Mouse (Mus musculus): ENCODE data around the gene Nup205. TPM values are rescaled to one million over a fixed set of nuclear protein-coding genes. Genes with fewer than 3 reads are reported as not detected.

Nup205 gene
- polyA plus RNA-seq, 1 experiment from 2014 or later: 16.6 TPM

DNA sequence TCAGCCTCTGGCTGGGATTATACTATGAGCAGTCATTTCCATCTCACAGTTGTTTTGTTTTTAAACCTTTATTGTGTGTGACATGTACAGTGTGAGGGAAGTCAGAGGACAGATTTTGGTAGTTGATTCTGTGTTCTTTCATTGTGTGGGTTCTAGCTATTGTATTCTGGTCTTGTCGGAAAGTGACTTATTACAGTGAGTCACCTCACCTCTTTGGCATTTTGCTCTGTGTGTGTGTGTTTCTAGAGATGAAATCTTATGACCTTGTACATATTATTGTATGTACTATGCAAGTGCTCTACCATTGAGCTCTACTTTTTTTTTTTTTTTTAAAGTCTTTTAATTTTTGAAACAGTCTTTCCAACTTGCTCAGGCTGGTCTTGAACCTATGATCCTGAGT, 7.6 kb downstream of the Nup205 start:
- peaks cover 63% of the 10 kb centered on the region for H3K79me2 ChIP-seq (ENCODE audit: inconsistent target)
- no peak overlapping the region for H3K27ac ChIP-seq
- 100% methylated on average over 1 of the region's 1 CpGs for WGBS (ENCODE audit: missing documents)
- H3K4me3 ChIP-seq (ENCODE audit: inconsistent target): no peak overlapping the region
- H3K36me3 ChIP-seq (ENCODE audit: inconsistent target): peaks cover 25% of the 10 kb centered on the region; the same call in 1 of the 2 replicates

DNA sequence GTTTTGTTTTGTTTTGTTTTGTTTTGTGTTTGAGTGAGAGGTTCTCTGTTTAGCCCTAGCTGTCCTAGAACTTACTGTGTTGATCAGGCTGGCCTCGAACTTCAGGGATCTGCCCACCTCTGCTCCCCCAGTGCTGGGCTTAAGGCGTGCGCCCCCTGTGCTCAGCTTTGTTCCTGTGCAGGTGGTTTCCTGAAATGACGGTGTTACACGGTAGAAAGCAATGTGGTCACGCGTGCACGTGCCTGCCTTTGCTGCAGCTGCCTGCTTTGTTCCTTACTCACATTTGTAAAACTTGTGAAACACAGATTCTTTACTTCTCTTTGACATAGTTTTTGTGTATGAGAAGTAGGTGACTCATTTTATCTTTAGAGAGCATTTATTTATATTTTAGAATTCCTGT, 14.0 kb downstream of the Nup205 start:
- 66% methylated on average over 8 of the region's 8 CpGs for WGBS (ENCODE audit: missing documents)
- no peak overlapping the region for H3K4me3 ChIP-seq (ENCODE audit: inconsistent target)
- H3K79me2 ChIP-seq (ENCODE audit: inconsistent target): peaks cover under 1% of the 10 kb centered on the region; the same call in 1 of the 2 replicates
- no peak overlapping the region for H3K27ac ChIP-seq
- H3K36me3 ChIP-seq (ENCODE audit: inconsistent target): peaks cover 59% of the 10 kb centered on the region; the same call in 1 of the 2 replicates

- Histone ChIP-seq H3K36me3 (ENCODE audit: inconsistent target) (peaks cover 49% of the 10 kb centered on the region), H3K4me3 (ENCODE audit: inconsistent target) (no peak overlapping the region), H3K27ac (no peak overlapping the region), H3K79me2 (ENCODE audit: inconsistent target) (no peaks in the 10 kb centered on the region)
- 96% methylated on average over 4 of the region's 4 CpGs for WGBS (ENCODE audit: missing documents)
These were observed 48.5 kb downstream of the Nup205 start for GRCm38 (mm10) chr6:35225696-35226095.

GRCm38 (mm10) chr6:35229415-35229814, 52.2 kb downstream of the Nup205 start:
- WGBS (ENCODE audit: missing documents): no CpG with 5 or more reads among the region's 1 CpGs
- Histone ChIP-seq H3K4me3 (ENCODE audit: inconsistent target) (no peak overlapping the region), H3K36me3 (ENCODE audit: inconsistent target) (peaks cover 55% of the 10 kb centered on the region), H3K79me2 (ENCODE audit: inconsistent target) (no peaks in the 10 kb centered on the region), H3K27ac (no peak overlapping the region)

DNA sequence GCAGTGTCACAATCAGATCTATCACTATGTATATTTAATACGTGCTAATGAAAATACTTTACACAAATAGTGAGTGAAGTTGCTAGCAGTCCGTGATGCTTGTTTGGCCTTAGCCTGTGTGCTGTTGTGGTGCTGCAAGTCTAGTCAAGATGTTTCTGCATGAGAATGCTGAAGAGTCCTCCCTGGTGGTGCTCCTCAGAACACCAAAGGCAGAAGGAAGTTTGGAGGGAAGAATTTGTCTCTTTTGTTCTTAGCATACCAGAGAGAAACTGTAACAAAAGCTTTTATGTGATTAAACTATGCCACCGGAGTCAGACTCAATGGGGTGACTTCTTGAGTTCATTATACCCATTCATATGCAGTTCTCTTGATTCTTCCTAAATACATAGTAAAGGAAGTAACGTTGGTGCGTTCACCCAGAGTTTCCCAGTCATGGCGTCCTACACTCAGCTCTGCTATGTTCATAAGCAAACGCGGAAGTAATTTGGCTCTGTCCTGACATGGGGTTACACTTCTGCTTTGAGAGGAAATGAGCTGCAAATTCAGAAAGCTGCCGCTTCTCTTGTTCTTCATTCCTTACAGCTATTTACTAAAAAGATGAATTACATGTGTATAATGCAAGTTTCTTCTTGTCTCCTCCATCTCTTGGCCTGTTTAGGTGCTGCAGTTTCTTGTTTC, 59.0 kb downstream of the Nup205 start:
- Histone ChIP-seq H3K79me2 (ENCODE audit: inconsistent target) (no peaks in the 10 kb centered on the region), H3K27ac (no peak overlapping the region), H3K36me3 (ENCODE audit: inconsistent target) (peaks cover 46% of the 10 kb centered on the region), H3K4me3 (ENCODE audit: inconsistent target) (no peak overlapping the region)
- 73% methylated on average over 9 of the region's 9 CpGs for WGBS (ENCODE audit: missing documents)

GRCm38 (mm10) chr6:35243252-35243651, 66.0 kb downstream of the Nup205 start:
- Histone ChIP-seq H3K79me2 (ENCODE audit: inconsistent target) (no peaks in the 10 kb centered on the region), H3K36me3 (ENCODE audit: inconsistent target) (peaks cover 59% of the 10 kb centered on the region), H3K4me3 (ENCODE audit: inconsistent target) (no peak overlapping the region), H3K27ac (no peak overlapping the region)
- WGBS (ENCODE audit: missing documents): 98% methylated on average over 4 of the region's 4 CpGs

GRCm38 (mm10) chr6:35243989-35244388, 66.8 kb downstream of the Nup205 start:
- Histone ChIP-seq H3K79me2 (ENCODE audit: inconsistent target) (no peaks in the 10 kb centered on the region), H3K4me3 (ENCODE audit: inconsistent target) (no peak overlapping the region), H3K27ac (no peak overlapping the region), H3K36me3 (ENCODE audit: inconsistent target) (peaks cover 55% of the 10 kb centered on the region)
- WGBS (ENCODE audit: missing documents): 94% methylated on average over 9 of the region's 9 CpGs

GRCm38 (mm10) chr6:35245086-35245485, 67.9 kb downstream of the Nup205 start:
- 63% methylated on average over 5 of the region's 5 CpGs for WGBS (ENCODE audit: missing documents)
- no peak overlapping the region for H3K27ac ChIP-seq
- H3K4me3 ChIP-seq (ENCODE audit: inconsistent target): no peak overlapping the region
- peaks cover 47% of the 10 kb centered on the region for H3K36me3 ChIP-seq (ENCODE audit: inconsistent target)
- no peaks in the 10 kb centered on the region for H3K79me2 ChIP-seq (ENCODE audit: inconsistent target)

DNA sequence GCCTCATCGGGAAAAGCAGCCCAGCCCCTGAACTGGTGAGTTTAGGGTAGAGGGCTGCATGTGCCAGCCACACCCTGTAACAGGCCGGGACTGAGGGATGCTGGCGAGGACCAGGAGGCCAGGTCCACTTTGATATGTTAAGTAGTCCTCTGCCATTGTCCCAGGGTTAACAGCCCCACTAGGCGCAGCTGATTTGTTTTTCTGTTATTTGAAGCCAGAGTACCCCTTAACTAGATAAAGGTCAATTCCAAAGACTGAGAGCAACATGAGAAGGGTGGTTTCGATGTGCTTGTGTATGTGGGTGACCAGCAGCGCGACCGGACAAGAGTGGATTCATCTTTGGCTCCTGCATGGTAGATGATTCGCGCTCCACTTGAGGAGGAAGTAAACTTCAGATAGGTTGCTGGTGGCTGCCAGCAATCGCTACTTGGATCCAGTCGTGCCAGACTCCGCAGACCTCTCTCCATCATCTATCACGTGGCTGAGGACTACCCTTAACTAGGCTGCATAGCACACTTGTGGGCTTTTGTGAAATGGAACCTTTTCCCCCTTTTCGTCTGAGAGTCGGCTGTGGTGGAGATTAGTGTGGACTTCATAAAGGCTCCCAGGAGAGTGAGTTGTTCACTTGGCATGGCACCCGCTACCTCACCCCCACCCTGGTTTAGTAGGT, 74.7 kb downstream of the Nup205 start:
- Histone ChIP-seq H3K27ac (no peak overlapping the region), H3K4me3 (ENCODE audit: inconsistent target) (no peak overlapping the region), H3K36me3 (ENCODE audit: inconsistent target) (no peaks in the 10 kb centered on the region), H3K79me2 (ENCODE audit: inconsistent target) (peaks cover 39% of the 10 kb centered on the region)
- 91% methylated on average over 17 of the region's 17 CpGs for WGBS (ENCODE audit: missing documents)

GRCm38 (mm10) chr6:35252477-35253346, 75.5 kb downstream of the Nup205 start:
- H3K27ac ChIP-seq: peak overlapping the region; percentile 91
- no peaks in the 10 kb centered on the region for H3K36me3 ChIP-seq (ENCODE audit: inconsistent target)
- peaks cover 47% of the 10 kb centered on the region for H3K79me2 ChIP-seq (ENCODE audit: inconsistent target)
- under 1% methylated on average over 60 of the region's 60 CpGs for WGBS (ENCODE audit: missing documents)
- peak overlapping the region; percentile 60 for H3K4me3 ChIP-seq (ENCODE audit: inconsistent target)

DNA sequence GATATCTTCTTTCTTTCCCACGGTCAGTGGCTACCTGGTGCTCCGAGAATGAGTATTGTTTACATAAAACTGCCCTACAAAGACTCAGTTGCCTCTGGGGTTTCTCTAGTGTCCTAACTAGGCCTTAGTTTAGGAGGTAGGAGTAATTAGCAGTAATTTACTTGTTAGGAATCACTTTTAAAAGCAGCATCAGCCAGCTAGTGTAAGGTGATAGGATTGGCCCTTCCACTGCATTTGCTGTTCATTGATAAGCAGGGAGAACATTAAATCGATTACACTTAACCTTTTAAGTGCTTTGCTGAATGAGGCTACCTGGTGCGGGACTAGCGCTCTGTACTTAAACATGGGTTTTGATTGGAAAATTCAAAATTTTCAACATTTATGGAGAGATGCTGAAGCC, 76.3 kb downstream of the Nup205 start:
- Histone ChIP-seq H3K27ac (peak overlapping the region; percentile 91), H3K36me3 (ENCODE audit: inconsistent target) (no peaks in the 10 kb centered on the region), H3K79me2 (ENCODE audit: inconsistent target) (peaks cover 55% of the 10 kb centered on the region), H3K4me3 (ENCODE audit: inconsistent target) (peak overlapping the region; percentile 60)
- WGBS (ENCODE audit: missing documents): 53% methylated on average over 5 of the region's 5 CpGs

GRCm38 (mm10) chr6:35254136-35254904, 77.1 kb downstream of the Nup205 start:
- Histone ChIP-seq H3K36me3 (ENCODE audit: inconsistent target) (no peaks in the 10 kb centered on the region), H3K79me2 (ENCODE audit: inconsistent target) (peaks cover 63% of the 10 kb centered on the region), H3K27ac (no peak overlapping the region), H3K4me3 (ENCODE audit: inconsistent target) (peak overlapping the region; percentile 60; the same call in 1 of the 2 replicates)
- 40% methylated on average over 9 of the region's 9 CpGs for WGBS (ENCODE audit: missing documents)

- H3K36me3 ChIP-seq (ENCODE audit: inconsistent target): no peaks in the 10 kb centered on the region
- no peak overlapping the region for H3K27ac ChIP-seq
- H3K4me3 ChIP-seq (ENCODE audit: inconsistent target): no peak overlapping the region
- H3K79me2 ChIP-seq (ENCODE audit: inconsistent target): peaks cover 70% of the 10 kb centered on the region
- 86% methylated on average over 12 of the region's 12 CpGs for WGBS (ENCODE audit: missing documents)
These were observed 77.8 kb downstream of the Nup205 start for GRCm38 (mm10) chr6:35255017-35255416.

GRCm38 (mm10) chr6:35256691-35257090, 79.5 kb downstream of the Nup205 start:
- H3K79me2 ChIP-seq (ENCODE audit: inconsistent target): peaks cover 84% of the 10 kb centered on the region
- peaks cover 13% of the 10 kb centered on the region for H3K36me3 ChIP-seq (ENCODE audit: inconsistent target)
- no peak overlapping the region for H3K4me3 ChIP-seq (ENCODE audit: inconsistent target)
- WGBS (ENCODE audit: missing documents): 6% methylated on average over 7 of the region's 7 CpGs
- H3K27ac ChIP-seq: no peak overlapping the region

All from macrophage (primary cell).